Mouse (Mus musculus): ENCODE measurements at regions not wholly inside any gene's neighbourhood (a gene's known extent, or its start where the extent isn't known, plus 50 kb on each side); places are given as distances from the start of the nearest gene placed in this dataset.
"Not testable (repeated sequence)": the region's sequence is repeated elsewhere in the genome, so short reads cannot be mapped to it uniquely, and the experiment has no call there.

GRCm38 (mm10) chr12:27999170-27999569 is 553.0 kb downstream of the Dcdc2c start:
- no peak for ATAC-seq (ENCODE audit: extremely low read depth, insufficient number of reproducible peaks, low FRiP score, poor library complexity, severe bottlenecking)

- ATAC-seq (ENCODE audit: extremely low read depth, insufficient number of reproducible peaks, low FRiP score, poor library complexity, severe bottlenecking): no peak
Observed at GRCm38 (mm10) chr12:27992152-27992551, 560.0 kb downstream of the Dcdc2c start.

GRCm38 (mm10) chr12:27984261-27984841 is 567.8 kb downstream of the Dcdc2c start:
- no peak for ATAC-seq (ENCODE audit: extremely low read depth, insufficient number of reproducible peaks, low FRiP score, poor library complexity, severe bottlenecking)

DNA sequence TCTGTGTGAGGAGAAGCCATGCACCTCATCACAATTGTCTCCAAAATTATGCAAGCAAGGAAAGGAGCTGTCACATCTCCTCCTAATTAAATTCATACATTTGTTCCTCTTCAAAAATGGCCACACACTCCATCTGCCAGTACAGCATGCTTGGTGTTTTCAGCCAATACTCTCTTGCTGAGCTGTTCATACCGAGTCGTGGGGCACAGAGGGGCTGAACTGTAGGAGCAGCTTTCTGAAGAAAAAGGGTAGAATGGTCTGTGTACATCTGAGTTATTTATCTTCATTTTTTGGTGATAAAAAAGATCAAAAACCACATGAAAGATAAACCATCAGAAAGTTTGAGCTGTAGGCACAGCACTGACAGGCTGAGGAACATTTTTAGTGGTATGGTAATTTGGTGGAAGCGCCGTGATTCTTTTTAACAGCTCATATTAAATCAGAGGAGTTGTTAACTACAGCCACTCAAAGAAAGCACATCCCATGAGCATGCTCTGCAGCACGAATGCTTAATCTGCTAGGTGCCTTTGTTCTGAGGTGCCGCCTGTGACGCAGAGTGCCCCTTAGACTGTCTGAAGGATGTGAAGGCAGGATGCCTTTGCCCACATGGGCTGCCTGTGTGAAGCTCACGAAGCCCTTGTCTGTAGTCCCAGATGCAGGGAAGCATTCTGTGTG is 573.8 kb downstream of the Dcdc2c start:
- no peak for ATAC-seq (ENCODE audit: extremely low read depth, insufficient number of reproducible peaks, low FRiP score, poor library complexity, severe bottlenecking)

- ATAC-seq (ENCODE audit: extremely low read depth, insufficient number of reproducible peaks, low FRiP score, poor library complexity, severe bottlenecking): no peak
Observed at GRCm38 (mm10) chr12:27977548-27978256, 574.5 kb downstream of the Dcdc2c start.

GRCm38 (mm10) chr12:27962908-27963307 is 589.3 kb downstream of the Dcdc2c start:
- no peak for ATAC-seq (ENCODE audit: extremely low read depth, insufficient number of reproducible peaks, low FRiP score, poor library complexity, severe bottlenecking)

GRCm38 (mm10) chr12:27960064-27960463 is 592.1 kb downstream of the Dcdc2c start:
- ATAC-seq (ENCODE audit: extremely low read depth, insufficient number of reproducible peaks, low FRiP score, poor library complexity, severe bottlenecking): no peak

- no peak for ATAC-seq (ENCODE audit: extremely low read depth, insufficient number of reproducible peaks, low FRiP score, poor library complexity, severe bottlenecking)
Observed at GRCm38 (mm10) chr12:27947646-27948045, 604.6 kb downstream of the Dcdc2c start.

- ATAC-seq (ENCODE audit: extremely low read depth, insufficient number of reproducible peaks, low FRiP score, poor library complexity, severe bottlenecking): no peak
Observed at GRCm38 (mm10) chr12:27946866-27947459, 604.6 kb upstream of the Sox11 start.

DNA sequence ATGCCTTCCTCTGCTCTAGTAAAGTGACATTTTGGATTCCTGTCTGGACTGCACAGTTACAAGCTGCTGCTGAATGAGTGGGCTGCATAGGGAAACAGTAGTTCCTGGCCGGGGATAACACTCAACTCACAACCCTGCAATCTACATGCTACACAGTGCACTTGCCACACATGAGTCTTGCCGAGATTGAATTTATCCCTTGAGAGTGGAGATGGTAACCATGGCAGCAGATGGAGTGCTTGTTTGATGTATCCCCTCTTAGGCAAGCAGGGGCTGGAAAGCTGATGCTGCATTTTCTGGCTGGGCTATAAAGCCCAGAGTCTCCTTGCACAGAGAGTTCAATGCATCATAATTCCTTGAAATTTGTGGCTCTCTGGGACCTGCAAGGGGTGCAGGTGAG is 603.0 kb upstream of the Sox11 start:
- ATAC-seq (ENCODE audit: extremely low read depth, insufficient number of reproducible peaks, low FRiP score, poor library complexity, severe bottlenecking): no peak

DNA sequence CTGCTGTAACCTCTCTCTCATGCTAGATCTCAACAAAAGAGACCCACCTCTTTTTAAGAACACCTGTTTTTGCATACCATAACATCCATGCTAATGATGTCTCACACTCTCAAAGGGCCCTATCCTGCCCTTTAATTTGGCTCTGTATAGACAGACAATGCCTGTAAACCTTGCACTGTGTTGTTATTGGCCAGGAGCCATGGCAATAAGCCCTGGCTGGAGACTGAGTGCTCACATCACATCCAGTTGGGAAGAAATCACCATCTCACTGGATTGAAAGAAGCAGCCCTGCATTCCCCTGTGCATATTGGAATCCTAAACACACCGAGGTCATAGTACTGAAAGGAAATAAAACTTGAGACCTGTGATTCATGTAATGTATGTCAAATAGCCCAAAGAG is 598.7 kb upstream of the Sox11 start:
- ATAC-seq (ENCODE audit: extremely low read depth, insufficient number of reproducible peaks, low FRiP score, poor library complexity, severe bottlenecking): no peak

DNA sequence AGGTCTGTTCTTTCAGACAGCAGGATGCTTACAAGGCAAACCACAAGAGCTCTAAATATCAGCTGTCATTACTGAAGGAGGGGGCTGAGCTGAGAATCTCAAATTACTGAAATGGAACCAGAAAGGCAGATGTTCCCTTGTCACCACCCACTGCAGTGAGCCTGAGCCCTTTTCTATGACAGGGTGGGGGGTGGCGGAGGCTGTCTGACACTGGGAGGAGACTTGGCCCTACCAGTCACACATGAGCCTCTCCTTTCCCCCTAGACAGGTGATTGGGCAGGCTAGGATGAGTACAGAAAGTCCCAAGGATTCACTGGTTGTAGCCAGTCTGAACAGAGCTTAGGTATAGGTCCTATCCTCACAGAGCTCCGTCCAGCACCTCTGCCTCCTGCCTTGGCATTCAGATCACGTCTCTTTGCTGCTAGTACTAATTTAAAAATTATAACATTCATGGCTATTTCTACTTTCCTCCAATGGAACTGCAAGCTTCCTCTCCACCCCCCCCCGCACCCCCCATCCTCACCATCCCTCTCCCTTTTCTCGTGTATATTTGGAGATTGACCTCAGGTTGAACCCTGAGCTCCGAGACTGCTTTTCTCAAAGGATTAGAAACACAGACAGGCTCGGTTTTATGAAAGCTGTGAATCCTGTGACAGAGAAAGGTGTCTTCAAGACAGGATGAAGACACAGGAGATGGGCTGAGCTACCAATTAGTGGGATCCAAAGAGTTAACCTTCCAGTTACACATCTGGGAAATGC is 590.2 kb upstream of the Sox11 start:
- ATAC-seq (ENCODE audit: extremely low read depth, insufficient number of reproducible peaks, low FRiP score, poor library complexity, severe bottlenecking): no peak

- no peak for ATAC-seq (ENCODE audit: extremely low read depth, insufficient number of reproducible peaks, low FRiP score, poor library complexity, severe bottlenecking)
Observed at GRCm38 (mm10) chr12:27928366-27928963, 586.1 kb upstream of the Sox11 start.

DNA sequence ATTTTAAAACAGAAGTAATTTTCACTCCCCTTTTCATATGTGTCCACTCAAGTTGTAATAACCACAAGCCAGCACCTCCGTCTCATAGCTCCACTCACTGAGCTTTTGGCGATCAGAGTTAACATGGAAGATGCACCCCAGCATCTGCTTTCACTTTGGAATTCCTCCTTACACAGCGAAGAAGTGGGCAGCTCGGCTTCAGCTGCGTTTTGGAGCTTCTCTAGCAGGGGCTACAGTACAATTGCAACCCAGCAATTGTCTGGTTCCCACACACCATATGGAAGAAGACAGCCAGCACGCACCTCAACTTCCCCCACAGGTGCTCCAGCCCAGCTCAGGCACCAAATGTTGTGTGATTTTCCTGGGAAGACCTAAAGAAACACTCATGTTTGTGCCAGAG is 584.4 kb upstream of the Sox11 start:
- no peak for ATAC-seq (ENCODE audit: extremely low read depth, insufficient number of reproducible peaks, low FRiP score, poor library complexity, severe bottlenecking)

DNA sequence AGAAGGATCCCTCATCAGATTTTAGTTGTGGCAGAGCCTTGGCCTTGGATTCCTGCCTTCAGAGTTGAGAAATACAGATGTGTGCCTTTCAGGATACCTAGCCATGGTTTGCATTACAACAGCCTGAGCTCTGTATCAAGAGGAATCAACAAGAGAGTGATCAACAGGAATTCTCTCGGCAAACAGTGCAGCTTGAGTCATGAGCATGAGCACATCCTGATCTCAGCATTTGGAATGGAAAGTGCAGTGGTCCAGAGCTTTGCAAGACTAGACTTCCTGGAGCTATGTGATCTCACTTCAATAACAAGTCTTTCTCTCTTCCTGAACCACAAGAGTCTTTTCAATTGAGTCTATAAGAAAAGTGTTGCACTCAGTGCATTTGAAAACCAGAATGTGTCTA is 578.2 kb upstream of the Sox11 start:
- no peak for ATAC-seq (ENCODE audit: extremely low read depth, insufficient number of reproducible peaks, low FRiP score, poor library complexity, severe bottlenecking)

DNA sequence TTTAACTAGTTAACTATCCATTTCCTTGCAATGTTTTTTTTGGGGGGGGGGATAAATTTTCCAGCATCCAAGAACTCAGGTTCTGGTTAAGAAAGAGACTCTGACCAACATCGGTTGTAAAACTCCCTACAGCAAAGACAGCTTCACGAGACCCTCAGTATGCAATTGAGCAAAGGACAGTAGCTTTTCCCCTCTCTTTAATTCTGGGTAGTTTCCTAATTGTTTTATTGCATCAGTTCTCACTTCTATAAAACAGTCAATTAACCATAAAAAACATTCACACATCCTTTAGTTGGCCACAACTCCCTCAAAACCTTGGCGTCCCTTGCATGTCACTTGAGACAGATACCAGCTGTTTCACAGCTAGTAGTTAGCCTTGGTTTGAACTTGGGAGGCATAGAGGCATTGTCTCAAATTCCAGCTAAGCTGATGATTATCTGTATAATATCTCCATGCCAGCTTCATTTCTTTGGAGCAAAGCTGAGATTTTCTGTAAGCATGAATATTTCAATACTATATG is 574.1 kb upstream of the Sox11 start:
- no peak for ATAC-seq (ENCODE audit: extremely low read depth, insufficient number of reproducible peaks, low FRiP score, poor library complexity, severe bottlenecking)

GRCm38 (mm10) chr12:27909417-27910100 is 567.2 kb upstream of the Sox11 start:
- ATAC-seq (ENCODE audit: extremely low read depth, insufficient number of reproducible peaks, low FRiP score, poor library complexity, severe bottlenecking): no peak

GRCm38 (mm10) chr12:27896682-27897081 is 554.3 kb upstream of the Sox11 start:
- ATAC-seq (ENCODE audit: extremely low read depth, insufficient number of reproducible peaks, low FRiP score, poor library complexity, severe bottlenecking): not testable (repeated sequence)

All from neutrophil, adult 5-6 weeks (primary cell).